Mouse (Mus musculus) kidney, embryonic 14.5 days (tissue): ENCODE data around the gene Edf1. TPM values are rescaled to one million over a fixed set of nuclear protein-coding genes. Genes with fewer than 3 reads are reported as not detected.
A peak's percentile ranks its signal among the peaks of the same experiment; 100 is the strongest.

Experiments used
- ATAC-seq: fragments of 200-750 bp; cut with Nextera tagmentation; 2 replicates; pipeline ENCODE4 v1.8.0; 2017; ENCODE audit warnings: moderate number of reproducible peaks, mild to moderate bottlenecking, moderate TSS enrichment, moderate library complexity; ENCODE audit not compliant: low FRiP score, low TSS enrichment
- H3K27ac ChIP-seq: fragments of 300-500 bp; sonication (generic); 2 replicates; pipeline ENCODE4 v1.5.1; 2014; ENCODE audit warnings: low read depth, mild to moderate bottlenecking, low read length, moderate library complexity, mixed read lengths
- H3K27me3 ChIP-seq: fragments of 300-500 bp; sonication (generic); 2 replicates; pipeline ENCODE4 v1.6.1; 2014; ENCODE audit warnings: mild to moderate bottlenecking, low read length; ENCODE audit not compliant: control insufficient read depth, insufficient read depth
- H3K36me3 ChIP-seq: fragments of 300-500 bp; sonication (generic); 2 replicates; pipeline ENCODE4 v1.6.1; 2014; ENCODE audit warnings: low read length, mixed read lengths; ENCODE audit not compliant: control insufficient read depth, insufficient read depth
- H3K4me1 ChIP-seq: fragments of 300-500 bp; sonication (generic); 2 replicates; pipeline ENCODE4 v1.6.1; 2014; ENCODE audit warnings: low read length, mixed read lengths; ENCODE audit not compliant: control insufficient read depth, insufficient read depth
- H3K4me2 ChIP-seq: fragments of 300-500 bp; sonication (generic); replicated peaks from 2 replicates; pipeline ENCODE4 v1.6.1; 2014; ENCODE audit warnings: low read depth, mild to moderate bottlenecking, low read length
- H3K4me3 ChIP-seq: fragments of 300-500 bp; sonication (generic); 2 replicates; pipeline ENCODE4 v1.5.1; 2014; ENCODE audit warnings: mild to moderate bottlenecking, low read length
- H3K9ac ChIP-seq: fragments of 300-500 bp; sonication (generic); 2 replicates; pipeline ENCODE4 v1.6.1; 2014; ENCODE audit warnings: low read depth, mild to moderate bottlenecking, low read length, moderate library complexity
- H3K9me3 ChIP-seq: fragments of 300-500 bp; sonication (generic); 2 replicates; pipeline ENCODE4 v1.6.1; 2016; ENCODE audit warnings: low read length; ENCODE audit not compliant: control insufficient read depth
- WGBS: fragments of 180-500 bp; shearing (Covaris S2); extraction: QIAGEN DNeasy Blood & Tissue Kit; methylation state at CpG from one replicate; pipeline ENCODE4 v1.1.7; 2014; 5-methylcytosine and 5-hydroxymethylcytosine counted together
- polyA plus RNA-seq: library from polyadenylated mRNA; unstranded; fragments of >200 nt; fragmentation: Nextera tagmentation; extraction: Ambion mirVana; gene quantifications from 2 replicates; pipeline ENCODE4 v1.2.1, GENCODE M21; 2014

Gene Edf1
- polyA plus RNA-seq, result 314 and 436 TPM in 2 replicates

GRCm38 (mm10) chr2:25557221-25557963 lies at the start of gene Edf1:
Gene Edf1 (plus strand): TSS chr2:25557847.
- Histone ChIP-seq H3K9me3 (no peaks in the 10 kb centered on the region), H3K4me1 (peaks cover 11% of the 10 kb centered on the region), H3K27me3 (no peaks in the 10 kb centered on the region), H3K9ac (peak within 1 kb of the TSS; percentile 88), H3K36me3 (peaks cover 24% of the 10 kb centered on the region), H3K4me2 (peak within 1 kb of the TSS; percentile 68), H3K27ac (peak within 1 kb of the TSS; percentile 60), H3K4me3 (peak within 1 kb of the TSS; percentile 94)
- WGBS, result under 1% methylated on average over 61 of the region's 61 CpGs
- peak; percentile 97 for ATAC-seq

- H3K4me3 ChIP-seq, result no peak overlapping the region
- no peak overlapping the region for H3K4me2 ChIP-seq
- no peak overlapping the region for H3K9ac ChIP-seq
- H3K27ac ChIP-seq, result no peak overlapping the region
- H3K36me3 ChIP-seq, result peaks cover 5% of the 10 kb centered on the region; the same call in 1 of the 2 replicates
- no peaks in the 10 kb centered on the region for H3K9me3 ChIP-seq
- no peaks in the 10 kb centered on the region for H3K27me3 ChIP-seq
- WGBS, result 59% methylated on average over 3 of the region's 3 CpGs
- H3K4me1 ChIP-seq, result no peaks in the 10 kb centered on the region
- ATAC-seq, result no peak
Observed at GRCm38 (mm10) chr2:25509912-25510311, 47.7 kb upstream of the Edf1 start.

DNA sequence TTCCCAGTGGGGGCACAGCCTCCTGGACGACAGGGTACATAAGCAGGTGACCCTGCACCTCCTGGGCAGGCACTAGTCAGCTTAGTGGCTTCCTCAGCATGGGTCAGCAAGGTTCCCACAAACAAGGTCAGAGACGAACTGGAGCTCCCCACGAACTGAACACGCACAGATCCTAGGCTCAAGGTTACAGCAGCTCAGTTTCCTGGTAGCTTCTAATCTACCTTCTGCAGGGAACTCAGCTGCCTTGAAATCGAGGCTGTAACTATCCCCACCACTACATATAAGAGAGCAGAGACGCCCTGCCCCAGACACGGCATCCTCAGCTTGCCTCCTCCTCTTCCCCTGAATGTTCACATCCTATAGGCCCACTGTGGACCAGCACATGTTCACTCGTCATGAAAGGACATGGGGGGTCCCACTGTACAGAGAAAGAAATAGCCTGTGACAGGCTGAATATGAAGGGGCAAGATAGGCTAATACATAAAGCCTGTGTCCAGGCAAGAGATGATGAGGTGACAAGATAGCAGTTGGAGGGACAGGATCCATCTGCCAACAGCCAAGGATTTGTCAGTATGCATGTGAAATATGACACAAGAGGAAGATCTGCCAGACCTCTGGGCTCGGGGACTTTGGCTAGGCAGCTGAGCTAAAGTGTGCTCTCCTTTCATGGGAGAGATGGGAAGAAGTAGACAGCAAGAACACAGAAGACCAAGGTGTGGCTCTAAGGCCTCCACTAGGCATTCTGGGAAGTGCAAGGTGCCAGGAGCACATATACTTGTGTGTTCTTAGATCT lies 30.9 kb upstream of the Edf1 start:
- no peak overlapping the region for H3K4me2 ChIP-seq
- no peaks in the 10 kb centered on the region for H3K4me1 ChIP-seq
- H3K9ac ChIP-seq, result no peak overlapping the region
- ATAC-seq, result no peak
- WGBS, result 87% methylated on average over 9 of the region's 9 CpGs
- no peak overlapping the region for H3K4me3 ChIP-seq
- H3K27ac ChIP-seq, result no peak overlapping the region
- H3K36me3 ChIP-seq, result peaks cover 87% of the 10 kb centered on the region
- no peaks in the 10 kb centered on the region for H3K27me3 ChIP-seq
- H3K9me3 ChIP-seq, result no peaks in the 10 kb centered on the region

GRCm38 (mm10) chr2:25533707-25534106 lies 23.9 kb upstream of the Edf1 start:
- Histone ChIP-seq H3K27ac (no peak overlapping the region), H3K27me3 (no peaks in the 10 kb centered on the region), H3K4me3 (no peak overlapping the region), H3K9me3 (no peaks in the 10 kb centered on the region), H3K9ac (no peak overlapping the region), H3K4me2 (no peak overlapping the region), H3K4me1 (no peaks in the 10 kb centered on the region), H3K36me3 (peaks cover 64% of the 10 kb centered on the region)
- 100% methylated on average over 2 of the region's 2 CpGs for WGBS
- ATAC-seq, result no peak

GRCm38 (mm10) chr2:25534178-25534865 lies 23.3 kb upstream of the Edf1 start:
- Histone ChIP-seq H3K4me3 (no peak overlapping the region), H3K9me3 (no peaks in the 10 kb centered on the region), H3K4me2 (no peak overlapping the region), H3K27ac (no peak overlapping the region), H3K4me1 (no peaks in the 10 kb centered on the region), H3K36me3 (peaks cover 58% of the 10 kb centered on the region), H3K27me3 (no peaks in the 10 kb centered on the region), H3K9ac (no peak overlapping the region)
- 87% methylated on average over 3 of the region's 3 CpGs for WGBS
- no peak for ATAC-seq

GRCm38 (mm10) chr2:25534866-25535182 lies 22.8 kb upstream of the Edf1 start:
- Histone ChIP-seq H3K27ac (no peak overlapping the region), H3K4me3 (no peak overlapping the region), H3K4me2 (no peak overlapping the region), H3K27me3 (no peaks in the 10 kb centered on the region), H3K9ac (no peak overlapping the region), H3K4me1 (no peaks in the 10 kb centered on the region), H3K36me3 (peaks cover 53% of the 10 kb centered on the region), H3K9me3 (no peaks in the 10 kb centered on the region)
- WGBS, result 98% methylated on average over 2 of the region's 2 CpGs
- ATAC-seq, result no peak

DNA sequence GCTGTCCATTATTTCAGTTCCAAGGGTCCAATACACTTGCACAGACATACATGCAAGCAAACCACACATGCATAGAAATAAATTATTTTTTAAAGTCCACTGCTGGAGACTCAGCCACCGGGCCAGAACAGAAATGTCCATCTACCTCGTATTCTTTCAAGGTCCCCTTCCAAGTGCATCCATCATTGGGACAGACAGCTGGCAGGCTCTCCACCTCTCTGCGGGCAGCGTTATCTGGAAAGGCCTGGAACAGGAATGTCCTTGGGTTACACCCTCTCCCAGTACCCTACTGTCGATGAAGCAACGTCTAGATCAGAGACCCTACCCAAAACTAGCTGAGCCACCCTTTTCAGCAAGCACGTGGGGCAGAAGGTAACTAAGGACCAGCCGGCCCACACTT lies 21.1 kb upstream of the Edf1 start:
- H3K4me3 ChIP-seq, result no peak overlapping the region
- no peak overlapping the region for H3K9ac ChIP-seq
- no peak for ATAC-seq
- WGBS, result 88% methylated on average over 8 of the region's 8 CpGs
- H3K4me1 ChIP-seq, result 0 out of 2 replicates have a peak, but pooled peaks cover 3% of the 10 kb centered on the region
- H3K27ac ChIP-seq, result no peak overlapping the region
- no peak overlapping the region for H3K4me2 ChIP-seq
- no peaks in the 10 kb centered on the region for H3K27me3 ChIP-seq
- H3K36me3 ChIP-seq, result peaks cover 42% of the 10 kb centered on the region
- no peaks in the 10 kb centered on the region for H3K9me3 ChIP-seq

DNA sequence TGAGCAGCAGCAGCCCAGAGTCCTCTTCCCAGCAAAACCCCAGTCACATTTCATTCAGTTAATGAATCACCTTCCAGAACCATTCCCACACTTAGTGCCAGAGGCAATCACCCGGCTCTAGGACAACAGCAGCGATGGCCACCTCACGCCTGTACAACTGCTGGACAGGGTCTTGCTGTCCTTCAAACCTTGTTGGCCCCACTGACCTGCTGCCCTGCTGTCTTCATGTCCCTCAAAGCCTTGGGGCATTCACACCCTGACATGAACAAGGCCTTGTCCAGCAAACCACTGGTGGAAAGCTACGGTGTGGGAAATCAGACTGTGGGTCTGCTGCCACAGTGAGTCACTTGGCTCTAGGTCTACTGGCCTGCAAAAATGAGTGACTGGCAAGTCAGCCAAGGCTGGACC lies 17.1 kb upstream of the Edf1 start:
- Histone ChIP-seq H3K9ac (no peak overlapping the region), H3K36me3 (peaks cover 25% of the 10 kb centered on the region), H3K4me3 (no peak overlapping the region), H3K9me3 (no peaks in the 10 kb centered on the region), H3K4me2 (no peak overlapping the region), H3K27me3 (no peaks in the 10 kb centered on the region), H3K4me1 (peaks cover 11% of the 10 kb centered on the region), H3K27ac (no peak overlapping the region; the same call in 1 of the 2 replicates)
- no peak for ATAC-seq
- WGBS, result 80% methylated on average over 4 of the region's 4 CpGs
